Mouse (Mus musculus): Measurements from ENCODE around the gene Osbpl9.

Gene Osbpl9

GRCm38 (mm10) chr4:109134955-109135354 lies 67.1 kb downstream of the Osbpl9 start:
- in situ Hi-C loops (cut with MboI, MseI) = no loop called here

- in situ Hi-C loops (cut with MboI, MseI) = no loop called here
Measured at GRCm38 (mm10) chr4:109131256-109131872, 70.7 kb downstream of the Osbpl9 start.

- in situ Hi-C loops (cut with MboI, MseI) = no loop called here
Measured at GRCm38 (mm10) chr4:109128971-109129370, 73.1 kb downstream of the Osbpl9 start.

- in situ Hi-C loops (cut with MboI, MseI) = no loop called here
Measured at GRCm38 (mm10) chr4:109128017-109128416, 74.1 kb downstream of the Osbpl9 start.

- in situ Hi-C loops (cut with MboI, MseI) = no loop called here
Measured at GRCm38 (mm10) chr4:109126834-109127564, 75.1 kb downstream of the Osbpl9 start.

GRCm38 (mm10) chr4:109125746-109126425 lies 76.2 kb downstream of the Osbpl9 start:
- in situ Hi-C loops (cut with MboI, MseI) = no loop called here

- in situ Hi-C loops (cut with MboI, MseI) = no loop called here
Measured at GRCm38 (mm10) chr4:109122830-109123555, 79.1 kb downstream of the Osbpl9 start.

GRCm38 (mm10) chr4:109120735-109121134 lies 81.3 kb downstream of the Osbpl9 start:
- in situ Hi-C loops (cut with MboI, MseI) = no loop called here

- in situ Hi-C loops (cut with MboI, MseI) = no loop called here
Measured at GRCm38 (mm10) chr4:109119641-109120125, 82.4 kb downstream of the Osbpl9 start.

- in situ Hi-C loops (cut with MboI, MseI) = no loop called here
Measured at GRCm38 (mm10) chr4:109118327-109118659, 83.8 kb downstream of the Osbpl9 start.

GRCm38 (mm10) chr4:109117596-109118326 lies 84.3 kb downstream of the Osbpl9 start:
- in situ Hi-C loops (cut with MboI, MseI) = no loop called here

GRCm38 (mm10) chr4:109116938-109117337 lies 85.1 kb downstream of the Osbpl9 start:
- in situ Hi-C loops (cut with MboI, MseI) = no loop called here

GRCm38 (mm10) chr4:109116494-109116893 lies 85.6 kb downstream of the Osbpl9 start:
- in situ Hi-C loops (cut with MboI, MseI) = no loop called here

GRCm38 (mm10) chr4:109115742-109116141 lies 86.3 kb downstream of the Osbpl9 start:
- in situ Hi-C loops (cut with MboI, MseI) = no loop called here

GRCm38 (mm10) chr4:109114308-109114707 lies 87.8 kb downstream of the Osbpl9 start:
- in situ Hi-C loops (cut with MboI, MseI) = no loop called here

- in situ Hi-C loops (cut with MboI, MseI) = no loop called here
Measured at GRCm38 (mm10) chr4:109112915-109113505, 89.1 kb downstream of the Osbpl9 start.

GRCm38 (mm10) chr4:109110978-109111377 lies 91.1 kb downstream of the Osbpl9 start:
- in situ Hi-C loops (cut with MboI, MseI) = no loop called here

- in situ Hi-C loops (cut with MboI, MseI) = no loop called here
Measured at GRCm38 (mm10) chr4:109109686-109110085, 92.4 kb downstream of the Osbpl9 start.

GRCm38 (mm10) chr4:109109012-109109411 lies 93.1 kb downstream of the Osbpl9 start:
- in situ Hi-C loops (cut with MboI, MseI) = no loop called here

- in situ Hi-C loops (cut with MboI, MseI) = no loop called here
Measured at GRCm38 (mm10) chr4:109106594-109106993, 95.5 kb downstream of the Osbpl9 start.

- in situ Hi-C loops (cut with MboI, MseI) = no loop called here
Measured at GRCm38 (mm10) chr4:109106034-109106433, 96.0 kb downstream of the Osbpl9 start.

All from T-helper 17 cell (primary cell).